Mouse (Mus musculus) embryonic fibroblast, embryonic 13.5 days (primary cell): ENCODE data around the gene Olfr619.

Source experiments
- CTCF ChIP-seq: IDR thresholded peaks from 2 replicates; pipeline ENCODE4 v1.5.1; 2011; ENCODE audit warnings: mild to moderate bottlenecking, control low read depth, low read length, moderate library complexity, borderline replicate concordance; ENCODE audit not compliant: insufficient read depth
- POLR2A ChIP-seq: IDR thresholded peaks from 2 replicates; pipeline ENCODE4 v1.6.1; 2011; ENCODE audit warnings: low read depth, mild to moderate bottlenecking, control low read depth, low read length, moderate library complexity

DNA sequence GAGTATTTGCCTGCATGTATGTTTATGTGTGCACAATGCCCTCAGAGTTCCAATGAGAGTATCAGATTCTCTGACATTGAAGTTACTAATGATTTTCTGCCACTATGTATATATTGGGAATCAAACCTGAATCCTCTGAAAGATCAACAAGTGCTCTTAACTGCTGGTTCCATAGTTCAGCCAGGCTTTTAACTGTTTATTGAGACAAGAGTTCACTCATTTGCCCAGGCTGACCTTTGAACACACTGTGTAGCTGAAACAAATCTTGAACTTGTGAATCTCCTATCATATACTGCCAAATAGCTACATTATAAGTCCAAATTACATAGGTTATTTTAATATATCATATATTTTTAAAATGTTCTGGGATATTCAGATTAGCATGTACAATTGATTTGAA is 36.4 kb downstream of the Olfr619 start:
- TF ChIP-seq CTCF (no peak), POLR2A (no peak)
